Mouse (Mus musculus): ENCODE data around the gene Gm10283. TPM values are rescaled to one million over a fixed set of nuclear protein-coding genes. Genes with fewer than 3 reads are reported as not detected.

Gene Gm10283
- polyA plus RNA-seq, 1 experiment from 2014 or later = not detected

- H3K27ac ChIP-seq (ENCODE audit: low read length) = no peak overlapping the region
- H3K4me3 ChIP-seq (ENCODE audit: low read length) = no peak overlapping the region
- H3K36me3 ChIP-seq (ENCODE audit: control insufficient read depth, insufficient read depth, low read length) = no peaks in the 10 kb centered on the region
- no peaks in the 10 kb centered on the region for H3K9me3 ChIP-seq (ENCODE audit: control insufficient read depth, low read length)
- WGBS = 36% methylated on average over 15 of the region's 15 CpGs
- H3K4me2 ChIP-seq (ENCODE audit: low read depth, low read length) = no peak overlapping the region
- H3K4me1 ChIP-seq (replicated peaks; ENCODE audit: control insufficient read depth, insufficient read depth, low read length) = no peaks in the 10 kb centered on the region
- H3K27me3 ChIP-seq (ENCODE audit: control insufficient read depth, insufficient read depth, low read depth, low read length) = no peaks in the 10 kb centered on the region
- no peak overlapping the region for H3K9ac ChIP-seq (ENCODE audit: low read length)
- ATAC-seq (ENCODE audit: low read depth) = no peak
Measured at GRCm38 (mm10) chr8:60466686-60467335, 36.2 kb downstream of the Gm10283 start.

GRCm38 (mm10) chr8:60449296-60449695 is 53.7 kb downstream of the Gm10283 start:
- Histone ChIP-seq H3K36me3 (ENCODE audit: control insufficient read depth, insufficient read depth, low read length) (no peaks in the 10 kb centered on the region), H3K4me3 (ENCODE audit: low read length) (no peak overlapping the region), H3K9ac (ENCODE audit: low read length) (no peak overlapping the region), H3K9me3 (ENCODE audit: control insufficient read depth, low read length) (no peaks in the 10 kb centered on the region), H3K27me3 (ENCODE audit: control insufficient read depth, insufficient read depth, low read depth, low read length) (no peaks in the 10 kb centered on the region), H3K27ac (ENCODE audit: low read length) (no peak overlapping the region), H3K4me2 (ENCODE audit: low read depth, low read length) (no peak overlapping the region), H3K4me1 (replicated peaks; ENCODE audit: control insufficient read depth, insufficient read depth, low read length) (no peaks in the 10 kb centered on the region)
- no peak for ATAC-seq (ENCODE audit: low read depth)
- WGBS = 52% methylated on average over 2 of the region's 2 CpGs

- H3K27me3 ChIP-seq (ENCODE audit: control insufficient read depth, insufficient read depth, low read depth, low read length) = no peaks in the 10 kb centered on the region
- H3K27ac ChIP-seq (ENCODE audit: low read length) = no peak overlapping the region
- H3K36me3 ChIP-seq (ENCODE audit: control insufficient read depth, insufficient read depth, low read length) = no peaks in the 10 kb centered on the region
- H3K9ac ChIP-seq (ENCODE audit: low read length) = no peak overlapping the region
- H3K4me2 ChIP-seq (ENCODE audit: low read depth, low read length) = no peak overlapping the region
- no peak overlapping the region for H3K4me3 ChIP-seq (ENCODE audit: low read length)
- WGBS = 69% methylated on average over 6 of the region's 6 CpGs
- H3K9me3 ChIP-seq (ENCODE audit: control insufficient read depth, low read length) = no peaks in the 10 kb centered on the region
- ATAC-seq (ENCODE audit: low read depth) = no peak
- no peaks in the 10 kb centered on the region for H3K4me1 ChIP-seq (replicated peaks; ENCODE audit: control insufficient read depth, insufficient read depth, low read length)
Measured at GRCm38 (mm10) chr8:60444989-60445388, 58.0 kb downstream of the Gm10283 start.

GRCm38 (mm10) chr8:60438557-60438956 is 64.4 kb downstream of the Gm10283 start:
- H3K36me3 ChIP-seq (ENCODE audit: control insufficient read depth, insufficient read depth, low read length) = no peaks in the 10 kb centered on the region
- no peak for ATAC-seq (ENCODE audit: low read depth)

GRCm38 (mm10) chr8:60436872-60437271 is 66.1 kb downstream of the Gm10283 start:
- WGBS = 82% methylated on average over 3 of the region's 3 CpGs
- ATAC-seq (ENCODE audit: low read depth) = no peak

More at GRCm38 (mm10) chr8:60438557-60438956, 64.4 kb downstream of the Gm10283 start:
- Histone ChIP-seq H3K27me3 (ENCODE audit: control insufficient read depth, insufficient read depth, low read depth, low read length) (no peaks in the 10 kb centered on the region), H3K27ac (ENCODE audit: low read length) (no peak overlapping the region), H3K9ac (ENCODE audit: low read length) (no peak overlapping the region), H3K4me3 (ENCODE audit: low read length) (no peak overlapping the region), H3K9me3 (ENCODE audit: control insufficient read depth, low read length) (no peaks in the 10 kb centered on the region), H3K4me1 (replicated peaks; ENCODE audit: control insufficient read depth, insufficient read depth, low read length) (no peaks in the 10 kb centered on the region), H3K4me2 (ENCODE audit: low read depth, low read length) (no peak overlapping the region)
- WGBS = 52% methylated on average over 3 of the region's 3 CpGs

GRCm38 (mm10) chr8:60432649-60433048 is 70.3 kb downstream of the Gm10283 start:
- Histone ChIP-seq H3K4me1 (replicated peaks; ENCODE audit: control insufficient read depth, insufficient read depth, low read length) (no peaks in the 10 kb centered on the region), H3K4me3 (ENCODE audit: low read length) (no peak overlapping the region), H3K9ac (ENCODE audit: low read length) (no peak overlapping the region), H3K27ac (ENCODE audit: low read length) (no peak overlapping the region), H3K4me2 (ENCODE audit: low read depth, low read length) (no peak overlapping the region), H3K9me3 (ENCODE audit: control insufficient read depth, low read length) (no peaks in the 10 kb centered on the region), H3K27me3 (ENCODE audit: control insufficient read depth, insufficient read depth, low read depth, low read length) (no peaks in the 10 kb centered on the region), H3K36me3 (ENCODE audit: control insufficient read depth, insufficient read depth, low read length) (no peaks in the 10 kb centered on the region)
- no peak for ATAC-seq (ENCODE audit: low read depth)
- WGBS = 85% methylated on average over 5 of the region's 5 CpGs

More at GRCm38 (mm10) chr8:60436872-60437271, 66.1 kb downstream of the Gm10283 start:
- Histone ChIP-seq H3K4me2 (ENCODE audit: low read depth, low read length) (no peak overlapping the region), H3K9ac (ENCODE audit: low read length) (no peak overlapping the region), H3K4me1 (replicated peaks; ENCODE audit: control insufficient read depth, insufficient read depth, low read length) (no peaks in the 10 kb centered on the region), H3K4me3 (ENCODE audit: low read length) (no peak overlapping the region), H3K27me3 (ENCODE audit: control insufficient read depth, insufficient read depth, low read depth, low read length) (no peaks in the 10 kb centered on the region), H3K36me3 (ENCODE audit: control insufficient read depth, insufficient read depth, low read length) (no peaks in the 10 kb centered on the region), H3K9me3 (ENCODE audit: control insufficient read depth, low read length) (no peaks in the 10 kb centered on the region), H3K27ac (ENCODE audit: low read length) (no peak overlapping the region)

GRCm38 (mm10) chr8:60406358-60406757 is 96.6 kb downstream of the Gm10283 start:
- Histone ChIP-seq H3K4me2 (ENCODE audit: low read depth, low read length) (no peak overlapping the region), H3K36me3 (ENCODE audit: control insufficient read depth, insufficient read depth, low read length) (no peaks in the 10 kb centered on the region), H3K4me3 (ENCODE audit: low read length) (no peak overlapping the region), H3K27me3 (ENCODE audit: control insufficient read depth, insufficient read depth, low read depth, low read length) (no peaks in the 10 kb centered on the region), H3K9me3 (ENCODE audit: control insufficient read depth, low read length) (no peaks in the 10 kb centered on the region), H3K9ac (ENCODE audit: low read length) (no peak overlapping the region), H3K4me1 (replicated peaks; ENCODE audit: control insufficient read depth, insufficient read depth, low read length) (no peaks in the 10 kb centered on the region), H3K27ac (ENCODE audit: low read length) (no peak overlapping the region)
- 77% methylated on average over 8 of the region's 8 CpGs for WGBS
- ATAC-seq (ENCODE audit: low read depth) = no peak

GRCm38 (mm10) chr8:60404994-60405548 is 97.9 kb downstream of the Gm10283 start:
- ATAC-seq (ENCODE audit: low read depth) = no peak
- WGBS = 36% methylated on average over 6 of the region's 6 CpGs

GRCm38 (mm10) chr8:60393675-60394074 is 109.3 kb downstream of the Gm10283 start:
- WGBS = 74% methylated on average over 4 of the region's 4 CpGs
- ATAC-seq (ENCODE audit: low read depth) = no peak
- Histone ChIP-seq H3K9me3 (ENCODE audit: control insufficient read depth, low read length) (no peaks in the 10 kb centered on the region), H3K36me3 (ENCODE audit: control insufficient read depth, insufficient read depth, low read length) (no peaks in the 10 kb centered on the region), H3K27me3 (ENCODE audit: control insufficient read depth, insufficient read depth, low read depth, low read length) (no peaks in the 10 kb centered on the region), H3K9ac (ENCODE audit: low read length) (no peak overlapping the region), H3K4me2 (ENCODE audit: low read depth, low read length) (no peak overlapping the region), H3K4me3 (ENCODE audit: low read length) (no peak overlapping the region), H3K27ac (ENCODE audit: low read length) (no peak overlapping the region), H3K4me1 (replicated peaks; ENCODE audit: control insufficient read depth, insufficient read depth, low read length) (no peaks in the 10 kb centered on the region)

More at GRCm38 (mm10) chr8:60404994-60405548, 97.9 kb downstream of the Gm10283 start:
- H3K9me3 ChIP-seq (ENCODE audit: control insufficient read depth, low read length) = no peaks in the 10 kb centered on the region
- H3K27ac ChIP-seq (ENCODE audit: low read length) = no peak overlapping the region
- H3K4me1 ChIP-seq (replicated peaks; ENCODE audit: control insufficient read depth, insufficient read depth, low read length) = no peaks in the 10 kb centered on the region
- H3K36me3 ChIP-seq (ENCODE audit: control insufficient read depth, insufficient read depth, low read length) = no peaks in the 10 kb centered on the region
- H3K27me3 ChIP-seq (ENCODE audit: control insufficient read depth, insufficient read depth, low read depth, low read length) = no peaks in the 10 kb centered on the region
- no peak overlapping the region for H3K4me2 ChIP-seq (ENCODE audit: low read depth, low read length)
- no peak overlapping the region for H3K9ac ChIP-seq (ENCODE audit: low read length)
- no peak overlapping the region for H3K4me3 ChIP-seq (ENCODE audit: low read length)

All from lung, embryonic 16.5 days (tissue).